Mouse (Mus musculus) MEL (cell line): ENCODE results near the gene Mcm3.

Experiments used
- CHD1 ChIP-seq: IDR thresholded peaks from 2 replicates; pipeline ENCODE4 v1.6.1; 2012; ENCODE audit warnings: low read depth, mild to moderate bottlenecking, inconsistent platforms, low read length, improper control_type of control experiment
- CHD2 ChIP-seq: IDR thresholded peaks from 2 replicates; pipeline ENCODE4 v1.6.1; 2011; ENCODE audit warnings: low read length, improper control_type of control experiment
- CTCF ChIP-seq, 3 experiments: IDR thresholded peaks in 2 of 3; conservative IDR thresholded peaks in 1 of 3; 2 replicates each; pipeline ENCODE4 v1.5.1; 2011 to 2012; ENCODE audit warnings: low read length in 3 of 3, low read depth in 2 of 3, mild to moderate bottlenecking in 2 of 3, improper control_type of control experiment in 1 of 3, inconsistent platforms in 1 of 3, mixed read lengths in 1 of 3, moderate library complexity in 1 of 3; ENCODE audit not compliant: control insufficient read depth in 1 of 3, insufficient read depth in 1 of 3, poor library complexity in 1 of 3, severe bottlenecking in 1 of 3
- EP300 ChIP-seq, 2 experiments: IDR thresholded peaks; 2 replicates each; pipeline ENCODE4 v1.6.1; 2011; ENCODE audit warnings: improper control_type of control experiment in 2 of 2, low read length in 2 of 2, low read depth in 1 of 2, mild to moderate bottlenecking in 1 of 2
- MAX ChIP-seq: IDR thresholded peaks from 2 replicates; pipeline ENCODE4 v1.6.1; 2011; ENCODE audit warnings: low read length, improper control_type of control experiment
- NELFE ChIP-seq: IDR thresholded peaks from 2 replicates; pipeline ENCODE4 v1.6.1; 2011; ENCODE audit warnings: low read depth, low read length, improper control_type of control experiment
- POLR2A ChIP-seq, 2 experiments: IDR thresholded peaks; 2 replicates each; pipeline ENCODE4 v1.6.1; 2011 to 2012; ENCODE audit warnings: low read length in 2 of 2, mild to moderate bottlenecking in 2 of 2, control low read depth in 1 of 2, improper control_type of control experiment in 1 of 2, low read depth in 1 of 2, moderate library complexity in 1 of 2; ENCODE audit not compliant: control insufficient read depth in 1 of 2, insufficient read depth in 1 of 2, poor library complexity in 1 of 2
- ZC3H11A ChIP-seq: IDR thresholded peaks from 2 replicates; pipeline ENCODE4 v1.6.1; 2012; ENCODE audit warnings: low read depth, mild to moderate bottlenecking, inconsistent platforms, low read length, improper control_type of control experiment

GRCm38 (mm10) chr1:20788419-20788818 lies 31.7 kb downstream of the Mcm3 start:
- no peak for TF ChIP-seq MAX
- no peak for TF ChIP-seq CTCF (IDR thresholded peaks at IDR 0.05 in 2 of 3, conservative IDR thresholded peaks at IDR 0.05 in 1 of 3; ENCODE audit: control insufficient read depth in 1 of 3, insufficient read depth in 1 of 3, low read depth in 2 of 3, low read length in 3 of 3, poor library complexity in 1 of 3, severe bottlenecking in 1 of 3)
- no peak for TF ChIP-seq ZC3H11A
- no peak for TF ChIP-seq POLR2A (IDR thresholded peaks at IDR 0.05; ENCODE audit: control insufficient read depth in 1 of 2, insufficient read depth in 1 of 2, low read depth in 1 of 2, low read length in 2 of 2, poor library complexity in 1 of 2)
- no peak for TF ChIP-seq CHD1
- no peak for TF ChIP-seq NELFE
- no peak for TF ChIP-seq EP300 (IDR thresholded peaks at IDR 0.05; ENCODE audit: low read depth in 1 of 2, low read length in 2 of 2)
- no peak for TF ChIP-seq CHD2
